Mouse (Mus musculus): ENCODE results near the gene Hcst. TPM values are rescaled to one million over a fixed set of nuclear protein-coding genes. Genes with fewer than 3 reads are reported as not detected.
A peak's percentile ranks its signal among the peaks of the same experiment; 100 is the strongest.

The Hcst gene
- polyA plus RNA-seq, 2 experiments from 2014 or later, result 356 to 434 TPM

DNA sequence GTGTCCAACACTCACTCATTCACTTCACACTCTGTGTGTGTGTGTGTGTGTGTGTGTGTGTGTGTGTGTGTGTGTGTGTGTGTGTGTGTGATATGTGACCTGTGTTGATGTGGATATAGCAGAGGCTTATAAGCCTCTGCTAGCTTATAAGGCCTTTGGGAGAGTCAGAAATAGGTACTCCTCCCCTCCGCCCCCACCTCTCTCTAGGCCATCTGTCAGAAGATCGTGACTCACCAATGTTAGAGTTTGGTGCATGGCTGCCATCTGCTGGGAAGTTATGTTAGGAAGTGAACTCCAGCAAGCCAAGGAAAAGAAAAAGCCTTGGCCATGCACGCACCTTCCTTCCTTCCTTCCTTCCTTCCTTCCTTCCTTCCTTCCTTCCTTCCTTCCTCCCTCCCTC is 12.1 kb upstream of the Hcst start:
- peak; percentile 83 for ATAC-seq

DNA sequence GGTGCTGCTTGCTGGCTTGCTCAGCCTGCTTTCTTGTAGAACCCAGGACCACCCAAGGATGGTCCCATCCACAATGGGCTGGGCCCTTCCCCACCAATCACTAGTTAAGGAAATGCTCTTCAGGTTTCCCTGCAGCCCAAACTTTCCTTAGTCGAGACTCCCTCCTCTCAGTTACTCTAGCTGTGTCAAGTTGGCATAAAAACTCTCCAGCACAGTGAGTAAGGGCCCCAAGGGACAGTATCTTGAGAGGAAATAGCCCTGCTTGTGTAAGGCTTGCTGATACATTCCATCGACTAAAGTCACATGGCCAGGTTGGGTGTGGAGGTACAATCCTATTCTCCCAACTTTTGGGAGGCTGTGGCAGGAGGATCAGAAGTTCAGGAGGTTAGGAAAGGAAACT is 10.5 kb upstream of the Hcst start:
- ATAC-seq, result no peak

DNA sequence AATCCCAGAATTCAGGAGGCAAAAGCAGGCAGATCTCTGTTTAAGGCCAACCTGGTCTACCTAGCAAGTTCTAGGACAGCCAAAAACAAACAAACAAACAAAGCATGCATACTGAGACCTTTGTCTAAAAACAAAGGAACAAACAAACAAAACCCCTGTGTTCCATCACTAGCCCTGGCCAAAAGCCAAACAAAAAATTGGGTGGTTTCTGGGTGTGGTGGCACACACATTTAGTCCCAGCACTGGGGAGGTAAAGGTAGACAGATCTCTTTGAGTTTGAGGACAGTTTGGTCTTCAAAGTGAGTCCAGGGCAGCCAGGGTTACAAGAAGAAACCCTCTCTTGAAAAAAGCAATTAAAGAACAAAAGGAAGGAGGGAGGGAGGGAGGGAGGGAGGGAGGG is 9.7 kb upstream of the Hcst start:
- ATAC-seq, result no peak

DNA sequence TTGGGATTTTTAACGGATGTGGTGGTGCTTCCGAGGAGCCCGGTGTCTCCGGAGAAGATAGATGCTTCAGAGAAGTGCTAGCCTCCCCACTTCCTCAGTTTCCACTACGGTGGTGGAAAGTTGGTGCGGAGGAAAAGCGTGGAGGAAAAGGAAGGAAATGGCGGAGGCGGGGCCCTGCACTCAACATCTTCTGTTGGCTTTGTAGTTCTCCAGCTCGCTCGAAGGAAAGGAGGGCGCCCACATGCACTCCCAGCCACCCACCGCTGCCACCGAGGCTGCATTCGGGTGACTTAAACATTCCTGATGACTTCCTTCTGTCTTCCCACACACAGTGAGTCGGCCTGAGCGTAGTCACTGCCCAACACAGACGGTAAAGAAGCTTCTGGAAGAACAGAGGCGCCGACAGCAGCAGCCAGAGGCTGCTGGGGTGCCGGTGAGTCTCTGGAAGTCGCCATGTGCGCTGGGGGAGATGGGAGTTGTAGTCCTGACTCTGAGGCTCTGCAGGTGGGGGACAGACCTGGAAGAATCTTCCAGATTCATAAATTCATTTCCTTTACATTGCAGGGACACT is 3.5 kb upstream of the Hcst start:
- peak; percentile 20 for ATAC-seq

DNA sequence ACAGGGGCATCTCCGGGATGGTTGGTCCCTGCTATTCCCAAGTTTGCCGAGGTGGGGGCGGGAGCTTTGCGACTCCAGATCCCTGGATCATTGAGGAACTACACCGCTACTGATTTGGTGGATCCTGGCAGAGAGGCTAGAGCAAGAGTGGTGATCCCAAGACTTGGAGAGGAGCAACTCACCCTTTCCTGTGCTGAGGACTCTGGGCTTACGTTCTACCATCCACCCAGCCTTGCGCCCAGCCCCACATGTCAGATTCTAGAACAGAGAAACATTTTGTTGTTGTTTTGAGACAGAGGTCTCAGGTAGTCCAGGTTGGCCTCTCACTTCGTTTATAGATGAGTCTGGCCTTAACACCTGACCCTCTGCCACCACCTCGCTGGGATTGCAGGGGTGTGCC is 2.9 kb upstream of the Hcst start:
- ATAC-seq, result peak; percentile 9

DNA sequence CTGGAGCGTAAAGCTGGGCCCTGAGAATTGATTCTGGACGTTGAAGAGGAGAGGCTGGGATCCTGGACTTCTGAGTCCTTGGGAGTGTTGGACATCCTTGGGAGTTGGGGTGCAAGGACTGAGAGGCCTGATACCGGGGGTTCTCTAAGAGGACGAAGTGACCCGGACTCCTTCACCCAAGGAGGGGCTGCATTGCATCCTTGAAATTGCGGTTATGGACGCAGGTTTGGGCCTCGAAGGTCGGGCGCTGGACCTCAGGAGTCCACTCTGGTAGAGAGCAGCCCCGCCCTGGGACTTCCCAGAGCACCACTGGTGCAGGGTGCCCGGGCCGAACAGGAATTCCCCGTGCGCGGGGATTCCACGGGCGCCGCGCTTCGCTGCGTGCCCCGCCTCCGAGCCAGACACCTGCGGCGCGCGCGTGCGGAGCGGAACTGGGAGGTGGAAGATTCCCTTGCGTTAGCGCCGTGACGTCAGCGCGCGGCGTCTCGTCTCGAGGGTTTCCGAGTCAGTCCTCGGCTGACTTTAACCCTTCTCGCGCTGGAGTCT is 2.3 kb upstream of the Hcst start:
- ATAC-seq, result peak; percentile 71

DNA sequence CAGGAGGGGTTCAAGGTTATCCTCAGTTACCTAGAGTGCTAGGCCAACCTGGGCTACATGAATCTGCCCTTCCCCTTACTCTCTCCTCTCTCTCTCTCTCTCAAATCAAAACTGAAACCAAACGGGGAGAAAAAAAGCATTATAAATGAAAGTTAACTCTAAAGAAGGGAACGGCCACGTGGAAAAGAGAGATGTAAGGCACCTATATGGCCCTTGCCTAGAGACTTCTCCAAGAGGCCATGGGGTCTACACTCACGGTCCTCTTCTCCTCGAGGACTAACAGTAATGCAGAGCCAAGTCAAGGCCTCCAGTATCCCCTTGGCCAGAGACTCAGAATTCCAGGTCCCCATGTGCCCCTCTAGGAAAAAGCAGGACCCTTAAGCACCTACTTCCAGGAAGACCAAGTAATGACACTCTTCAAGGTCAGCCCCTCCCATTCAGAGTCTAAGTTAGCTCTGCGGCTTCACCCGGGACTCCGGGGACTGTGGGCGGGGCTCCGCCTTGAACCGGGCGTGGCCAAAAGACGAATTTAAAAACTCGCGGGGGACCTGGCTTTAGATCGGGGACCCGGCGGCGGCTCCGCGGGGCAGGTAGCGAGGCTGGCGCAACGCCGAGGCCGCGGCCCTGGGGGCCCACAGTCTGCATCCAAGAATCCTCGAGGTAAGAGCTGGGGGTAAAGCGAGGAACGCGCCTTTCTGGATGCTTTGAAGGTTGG is 1.7 kb upstream of the Hcst start, which contains the start of gene Nfkbid:
Gene Nfkbid (plus strand): TSS at position 558 of the 715 bp plus-strand sequence.
- peak; percentile 50 for ATAC-seq

DNA sequence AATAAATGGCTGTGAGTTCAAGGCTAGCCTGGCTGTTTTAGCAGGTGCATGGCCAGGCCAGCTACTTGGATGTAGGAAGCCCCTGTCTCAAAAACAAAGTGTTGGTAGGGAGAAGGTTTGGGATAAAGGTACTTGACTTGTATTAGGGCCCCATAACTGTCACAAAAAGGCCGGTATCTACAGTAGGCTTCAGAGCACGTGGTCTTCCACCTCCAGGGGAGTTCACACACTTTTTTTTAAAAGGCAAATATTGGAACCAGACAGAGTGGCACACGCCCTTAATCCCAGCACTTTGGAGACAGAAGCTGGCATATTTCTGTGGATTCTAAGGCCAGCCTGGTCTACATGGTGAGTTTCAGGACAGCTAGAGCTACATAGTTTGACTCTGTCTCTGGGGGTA is 1.0 kb upstream of the Hcst start:
- ATAC-seq, result no peak

DNA sequence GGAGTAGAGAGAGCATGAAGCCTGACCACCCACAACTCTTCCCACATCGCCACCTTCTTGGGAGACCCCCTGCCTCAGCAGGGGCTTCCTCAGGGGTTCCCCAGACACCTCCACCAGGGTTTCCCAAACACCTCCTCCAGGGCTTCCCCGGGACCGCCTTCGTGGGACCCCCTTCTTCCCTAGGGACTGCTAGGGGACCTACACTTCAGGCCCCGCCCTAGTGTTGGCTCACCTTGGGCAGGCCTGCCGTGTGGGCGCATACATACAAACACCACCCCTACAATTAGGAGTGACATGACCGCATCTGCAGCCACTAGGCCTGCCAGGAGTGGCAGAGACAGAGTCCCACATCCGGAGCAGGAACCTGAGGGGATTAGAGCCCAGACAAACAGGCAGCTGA is 1.8 kb downstream of the Hcst start:
- ATAC-seq, result peak; percentile 13

DNA sequence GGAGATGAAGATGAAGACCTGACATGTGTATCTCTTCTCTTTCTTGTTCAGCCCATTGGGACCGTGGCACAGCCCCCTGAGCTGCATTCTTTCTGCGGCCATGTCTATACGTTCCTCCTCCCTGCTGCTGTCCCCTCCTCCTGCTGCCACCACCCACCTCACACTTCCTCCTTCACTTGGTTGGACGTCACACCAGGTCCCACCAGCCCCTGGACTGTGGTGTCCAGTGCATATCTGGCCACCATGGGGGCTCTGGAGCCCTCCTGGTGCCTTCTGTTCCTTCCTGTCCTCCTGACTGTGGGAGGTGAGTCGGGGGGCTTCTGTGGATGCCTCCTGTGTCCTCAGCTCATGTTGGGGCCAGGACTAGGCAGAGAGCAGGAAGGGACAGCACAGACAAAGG is 6.1 kb downstream of the Hcst start, which contains the start of gene Tyrobp:
Gene Tyrobp (plus strand): TSS at position 165 of the 400 bp plus-strand sequence.
- ATAC-seq, result no peak

DNA sequence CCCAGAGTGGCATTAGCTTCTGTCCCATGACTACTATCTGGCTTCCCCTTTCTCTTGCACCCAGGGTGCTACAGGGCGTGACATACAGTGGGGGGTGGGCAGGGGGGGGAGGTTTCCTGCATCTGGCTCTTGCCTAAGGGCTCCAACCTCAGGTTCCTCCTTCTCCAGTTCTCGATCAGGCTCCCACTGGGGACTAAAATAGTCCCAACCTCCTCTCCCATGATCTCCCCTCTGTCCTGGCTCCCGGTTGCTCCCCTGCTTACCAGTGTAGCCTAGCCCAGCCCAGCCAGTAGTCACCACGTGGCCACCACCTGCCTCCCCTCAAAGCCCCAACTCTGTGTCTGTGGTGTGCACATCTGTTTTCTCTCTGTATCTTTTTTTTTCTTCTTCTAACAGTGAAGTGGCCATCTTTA is 6.9 kb downstream of the Hcst start:
- ATAC-seq, result no peak

DNA sequence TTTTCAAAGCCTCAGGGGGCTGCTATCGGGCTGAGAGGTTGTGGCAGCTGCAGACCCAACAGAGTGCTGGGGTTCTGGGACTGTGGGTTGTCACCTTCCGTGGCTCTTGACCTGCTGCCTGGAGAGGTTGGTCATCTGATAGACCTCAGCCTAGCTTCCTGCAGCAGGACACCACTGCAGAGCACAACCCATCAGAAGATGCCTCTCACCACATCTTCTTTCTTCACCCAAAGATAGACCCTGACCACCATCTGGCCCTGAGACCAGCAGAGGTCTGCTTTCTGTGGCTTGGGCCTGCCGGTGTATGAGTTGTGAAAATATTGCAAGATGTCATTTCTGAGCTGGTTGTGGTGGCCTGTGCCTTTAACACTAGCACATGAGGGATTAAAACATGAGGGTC is 8.6 kb downstream of the Hcst start:
- no peak for ATAC-seq

DNA sequence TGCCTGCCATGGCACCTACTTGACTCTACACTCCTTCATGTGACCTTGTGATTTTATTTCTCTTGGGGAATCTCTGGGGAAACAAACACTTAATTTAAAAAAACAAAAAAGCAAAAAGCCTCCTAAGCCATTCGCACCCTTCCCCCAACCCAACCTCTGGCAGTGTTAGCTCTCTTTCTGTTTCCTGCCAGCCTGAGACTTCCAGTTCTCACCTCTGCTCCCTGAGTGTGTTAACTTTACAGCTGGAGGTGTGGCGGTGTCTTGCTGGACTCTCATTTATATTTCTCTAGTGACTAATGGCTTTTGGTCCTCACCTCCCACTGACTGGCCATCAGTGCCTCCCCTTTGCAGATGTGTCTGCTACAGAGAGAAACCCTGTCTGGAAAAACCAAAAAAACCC is 9.9 kb downstream of the Hcst start:
- ATAC-seq, result no peak

DNA sequence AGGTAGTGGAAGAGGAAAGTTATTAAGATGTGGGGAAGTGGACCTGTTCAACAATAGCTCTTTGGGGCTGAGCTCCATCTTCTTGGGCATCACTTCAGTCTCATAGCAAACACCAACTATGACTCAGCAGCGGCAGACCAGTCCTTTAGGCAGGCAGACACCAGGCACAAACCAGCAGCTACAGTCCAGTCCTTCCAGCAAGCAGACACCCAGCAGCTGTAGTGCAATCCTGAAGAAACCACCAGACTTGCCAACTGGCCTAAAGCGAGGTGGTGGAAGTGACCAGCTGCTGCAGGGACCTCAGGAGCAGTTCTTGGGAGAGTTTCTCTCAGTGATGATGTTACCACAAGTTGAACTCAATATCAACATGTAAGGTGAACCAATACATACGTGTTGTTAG is 11.0 kb downstream of the Hcst start:
- ATAC-seq, result no peak

DNA sequence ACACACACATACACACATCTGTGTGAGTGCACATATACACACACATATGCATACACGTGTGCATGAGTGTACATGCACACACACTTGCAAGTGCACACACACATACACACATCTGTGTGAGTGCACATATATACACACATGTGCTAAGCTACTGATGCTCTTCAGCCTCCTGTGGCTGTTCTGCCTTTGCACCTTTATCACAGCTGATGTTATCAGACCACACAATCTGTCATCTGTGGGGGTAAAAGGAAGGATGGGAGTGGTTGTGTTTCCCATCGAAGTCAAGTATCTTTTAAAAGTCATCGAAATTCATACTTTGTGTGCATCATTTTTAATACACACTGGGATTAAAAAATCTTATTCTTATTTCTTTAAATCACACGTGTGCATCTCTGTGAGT is 17.3 kb downstream of the Hcst start:
- ATAC-seq, result peak; percentile 69

DNA sequence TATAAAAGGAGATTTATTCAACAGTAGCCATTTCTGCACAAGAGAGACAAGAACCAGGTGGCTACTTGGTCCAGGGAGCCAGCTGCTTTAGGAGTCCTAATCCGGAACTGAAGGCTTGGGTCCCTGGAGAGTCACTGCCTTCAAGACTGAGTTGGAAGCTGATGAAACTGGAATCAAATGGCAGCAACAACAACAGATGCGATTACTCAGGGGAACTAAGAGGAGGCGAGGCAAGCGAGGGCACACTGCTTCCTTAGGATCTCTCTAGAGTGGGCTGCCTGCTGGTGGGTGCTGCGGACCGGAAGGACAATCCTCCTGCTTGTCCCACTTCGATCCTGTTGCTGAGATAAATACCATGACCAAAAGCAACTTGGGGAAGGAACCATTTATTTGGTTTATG is 20.0 kb downstream of the Hcst start:
- no peak for ATAC-seq

DNA sequence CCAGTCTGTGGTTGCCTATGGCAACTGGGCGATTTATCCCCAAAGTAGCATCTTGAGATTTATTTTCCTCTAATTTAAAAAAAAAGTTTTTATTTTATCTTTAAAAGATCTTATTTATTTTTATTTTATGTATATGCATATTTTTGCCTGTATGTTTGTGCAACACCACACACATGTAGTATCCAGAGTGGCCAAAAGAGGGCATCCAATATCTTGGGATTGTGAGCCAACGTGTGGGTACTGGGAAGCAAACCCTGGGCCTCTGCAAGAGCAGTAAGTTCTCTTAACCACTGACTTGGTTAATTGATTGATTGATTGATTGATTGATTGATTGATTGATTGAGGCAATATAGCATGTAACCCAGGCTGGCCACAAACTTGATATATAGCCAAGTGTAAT is 24.8 kb downstream of the Hcst start:
- ATAC-seq, result no peak

DNA sequence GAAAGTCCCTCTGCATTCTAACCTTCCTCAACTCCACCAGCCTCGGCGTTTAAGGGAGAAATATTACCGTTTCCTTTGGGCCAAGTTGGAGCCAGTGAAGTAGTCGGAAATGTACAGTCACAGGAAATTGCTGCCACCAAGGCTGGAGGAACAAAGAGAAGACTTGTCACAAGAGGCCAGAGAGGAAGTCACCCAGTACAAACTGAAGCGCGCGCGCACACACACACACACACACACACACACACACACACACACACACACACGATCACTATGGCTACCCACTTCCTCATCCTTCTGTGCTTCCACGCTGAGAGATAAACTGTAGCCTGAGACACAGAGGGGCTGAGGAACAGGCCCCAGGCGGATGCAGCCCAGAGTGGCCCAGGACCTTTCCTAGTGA is 25.3 kb downstream of the Hcst start:
- peak; percentile 95 for ATAC-seq

DNA sequence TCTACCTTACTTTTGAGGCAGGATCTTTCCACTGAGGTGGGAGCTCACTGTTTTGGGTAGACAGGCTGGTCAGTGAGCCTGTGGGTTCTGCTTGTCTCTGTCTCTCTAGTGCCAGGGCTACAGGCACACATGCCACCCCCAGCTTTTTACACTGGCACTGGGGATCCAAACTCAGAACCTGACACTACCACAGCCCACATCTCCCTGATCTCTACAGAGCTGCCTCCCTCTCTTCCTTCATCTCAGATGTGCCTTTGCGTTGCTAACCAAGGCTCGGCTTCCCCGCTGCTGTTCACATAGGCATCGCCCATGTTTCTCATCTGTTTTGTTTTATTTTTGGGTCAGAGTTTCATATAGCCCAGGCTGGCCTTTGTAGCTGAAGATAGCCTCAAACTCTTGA is 26.0 kb downstream of the Hcst start:
- ATAC-seq, result peak; percentile 7

DNA sequence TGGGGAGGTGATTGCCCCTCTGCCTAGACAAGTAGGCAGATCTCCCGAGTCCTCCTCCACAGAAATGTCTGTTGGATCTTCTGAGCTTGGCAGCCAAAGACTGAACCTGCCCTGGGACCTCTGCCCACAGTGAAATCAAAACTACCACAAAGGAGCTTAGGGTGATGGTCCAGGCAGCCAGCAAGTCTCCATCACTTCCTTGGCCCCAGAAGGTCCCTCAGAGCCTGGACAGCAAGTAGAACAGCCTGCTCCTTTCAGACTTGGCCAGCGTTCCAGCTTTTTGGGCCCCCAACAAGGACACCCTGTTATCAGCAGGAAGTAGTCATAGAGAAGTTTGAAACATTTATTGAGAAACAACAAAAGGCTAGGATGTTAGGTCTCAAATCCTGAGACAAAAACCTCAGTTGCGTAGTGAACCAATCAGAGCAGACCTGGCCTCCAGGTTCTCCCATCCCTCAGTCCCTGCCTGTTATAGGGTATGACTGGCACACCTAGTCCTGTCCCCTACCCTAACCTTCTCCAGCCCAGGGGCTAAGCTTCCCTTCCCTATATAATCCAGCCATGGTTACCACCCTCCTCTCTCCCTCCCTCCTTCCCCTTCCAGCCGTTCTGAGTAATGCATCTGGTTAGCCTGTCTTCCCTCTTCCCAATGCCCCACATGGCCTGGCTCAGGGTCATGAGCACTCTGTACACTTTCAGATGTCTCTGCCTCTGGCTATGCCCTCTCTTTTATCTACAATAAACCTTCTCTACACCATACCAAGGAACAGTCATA is 26.7 kb downstream of the Hcst start:
- ATAC-seq, result peak; percentile 7

DNA sequence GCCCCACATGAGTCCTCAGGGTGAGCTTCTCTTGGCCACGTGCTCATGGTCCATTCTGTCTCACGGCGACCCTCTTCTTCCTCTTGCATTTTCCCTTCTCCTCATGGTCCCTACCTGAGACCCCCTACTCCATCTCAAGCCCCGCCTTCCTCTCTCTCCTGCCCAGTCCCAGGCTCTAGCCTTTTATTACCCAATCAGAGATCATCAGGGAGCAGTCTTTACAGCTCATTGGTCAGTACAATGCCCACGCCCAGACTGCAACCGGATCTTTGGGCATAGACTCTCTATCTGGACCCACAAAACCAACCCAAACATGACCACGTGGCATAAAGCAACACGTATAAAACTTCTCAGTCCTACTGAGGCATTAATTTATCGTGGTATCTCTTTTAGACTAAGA is 35.5 kb downstream of the Hcst start:
- ATAC-seq, result no peak

DNA sequence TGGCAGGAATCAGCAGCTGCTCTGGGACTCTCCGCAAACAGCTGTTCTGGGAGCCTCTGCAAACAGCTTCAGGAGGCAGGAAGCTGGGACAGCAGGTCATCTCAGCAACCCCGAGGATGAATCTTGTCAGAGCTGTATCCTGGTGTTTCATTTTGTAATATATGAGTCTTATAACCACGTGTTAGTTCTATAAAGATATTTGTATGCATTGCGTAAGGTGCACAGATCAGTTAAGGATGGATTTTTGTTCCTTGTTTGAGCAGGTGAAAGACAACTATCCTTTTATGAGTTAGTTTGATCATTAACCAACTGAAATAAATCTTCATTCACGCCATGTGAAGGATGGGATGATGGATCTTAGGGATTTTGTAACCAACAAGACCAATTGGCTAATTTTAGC is 39.6 kb downstream of the Hcst start:
- no peak for ATAC-seq

DNA sequence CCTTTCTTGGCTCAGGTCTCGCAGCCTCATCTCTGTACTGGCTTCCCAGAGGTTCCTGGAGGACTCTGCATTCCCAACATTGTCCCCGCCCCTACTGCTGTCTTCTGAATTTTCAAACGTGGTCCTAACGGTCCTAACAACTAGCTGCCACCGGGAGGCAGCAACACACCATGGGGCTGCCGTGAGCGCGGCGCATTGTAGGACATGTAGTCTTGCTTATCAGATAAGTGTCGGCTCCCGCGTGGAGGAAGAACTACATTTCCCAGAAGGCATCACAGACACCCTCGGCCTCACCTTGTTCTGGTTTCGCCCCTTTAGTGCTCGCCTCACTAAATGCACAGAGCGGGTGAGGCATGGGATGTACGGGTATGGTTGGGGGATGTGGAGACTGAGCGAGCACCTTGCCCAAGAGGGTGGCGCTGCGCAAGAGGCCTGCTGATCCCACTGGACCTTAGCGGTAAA is 46.1 kb downstream of the Hcst start:
- peak; percentile 100 for ATAC-seq
